Mouse (Mus musculus) urinary bladder, adult 2 months (tissue): ENCODE data around the gene Nav2. TPM values are rescaled to one million over a fixed set of nuclear protein-coding genes. Genes with fewer than 3 reads are reported as not detected.

Experiments
- DNase-seq: peaks from one replicate; pipeline ENCODE4 v3.0.0; 2022; ENCODE audit warnings: low spot score
- polyA plus RNA-seq: library from polyadenylated mRNA; depleted of rRNA; stranded (reverse); fragments of >200 nt; gene quantifications from 2 replicates; pipeline ENCODE4 v1.2.3, GENCODE M21; 2012

Gene Nav2
- polyA plus RNA-seq, 1 experiment = 4.6 TPM

GRCm38 (mm10) chr7:49282446-49282845, 373.9 kb downstream of the Nav2 start:
- no peak for DNase-seq

GRCm38 (mm10) chr7:49283507-49284361, 375.2 kb downstream of the Nav2 start:
- no peak for DNase-seq

- DNase-seq = no peak
Observed at GRCm38 (mm10) chr7:49288186-49288585, 379.7 kb downstream of the Nav2 start.

- no peak for DNase-seq
Observed at GRCm38 (mm10) chr7:49290308-49290707, 381.8 kb downstream of the Nav2 start.

- DNase-seq = no peak
Observed at GRCm38 (mm10) chr7:49291208-49291892, 382.8 kb downstream of the Nav2 start.

GRCm38 (mm10) chr7:49297148-49297547, 388.6 kb downstream of the Nav2 start:
- no peak for DNase-seq

- no peak for DNase-seq
Observed at GRCm38 (mm10) chr7:49298431-49298839, 389.9 kb downstream of the Nav2 start.

GRCm38 (mm10) chr7:49301487-49301886, 393.0 kb downstream of the Nav2 start:
- no peak for DNase-seq

GRCm38 (mm10) chr7:49303600-49304411, 395.3 kb downstream of the Nav2 start:
- DNase-seq = no peak

GRCm38 (mm10) chr7:49307717-49308116, 399.2 kb downstream of the Nav2 start:
- no peak for DNase-seq

- DNase-seq = no peak
Observed at GRCm38 (mm10) chr7:49309746-49310145, 401.2 kb downstream of the Nav2 start.

- no peak for DNase-seq
Observed at GRCm38 (mm10) chr7:49313945-49314344, 405.4 kb downstream of the Nav2 start.

- DNase-seq = no peak
Observed at GRCm38 (mm10) chr7:49315033-49315432, 406.5 kb downstream of the Nav2 start.

GRCm38 (mm10) chr7:49316600-49316999, 408.1 kb downstream of the Nav2 start:
- no peak for DNase-seq

GRCm38 (mm10) chr7:49318183-49318897, 409.8 kb downstream of the Nav2 start:
- no peak for DNase-seq

GRCm38 (mm10) chr7:49318898-49319293, 410.4 kb downstream of the Nav2 start:
- no peak for DNase-seq

GRCm38 (mm10) chr7:49319981-49320380, 411.5 kb downstream of the Nav2 start:
- DNase-seq = no peak

- no peak for DNase-seq
Observed at GRCm38 (mm10) chr7:49321124-49321531, 412.6 kb downstream of the Nav2 start.

- DNase-seq = no peak
Observed at GRCm38 (mm10) chr7:49322179-49322578, 413.7 kb downstream of the Nav2 start.

GRCm38 (mm10) chr7:49324575-49324974, 416.1 kb downstream of the Nav2 start:
- no peak for DNase-seq

GRCm38 (mm10) chr7:49326136-49326722, 417.7 kb downstream of the Nav2 start:
- DNase-seq = no peak
